Mouse (Mus musculus): Measurements from ENCODE around the gene Sbf1. TPM values are rescaled to one million over a fixed set of nuclear protein-coding genes. Genes with fewer than 3 reads are reported as not detected.

Sbf1 gene
- total and polyA plus RNA-seq, 3 experiments: 22.6 to 79.1 (median 69.3) TPM

- TF ChIP-seq MAFK (IDR thresholded peaks at IDR 0.05; ENCODE audit: insufficient replicate concordance, low read length): no peak
- no peak for TF ChIP-seq PAX5 (IDR thresholded peaks at IDR 0.05; ENCODE audit: low read length)
- TF ChIP-seq BHLHE40 (IDR thresholded peaks at IDR 0.05; ENCODE audit: low read depth, low read length): no peak
- TF ChIP-seq UBTF (IDR thresholded peaks at IDR 0.05; ENCODE audit: low read depth, low read length): no peak
- TF ChIP-seq MXI1 (IDR thresholded peaks at IDR 0.05; ENCODE audit: low read depth, low read length): no peak
- TF ChIP-seq ZC3H11A (IDR thresholded peaks at IDR 0.05; ENCODE audit: low read depth, low read length): no peak
- no peak for TF ChIP-seq CHD1 (IDR thresholded peaks at IDR 0.05; ENCODE audit: low read depth, low read length)
- no peak for TF ChIP-seq RCOR1 (conservative IDR thresholded peaks at IDR 0.05; ENCODE audit: low read depth, low read length)
- TF ChIP-seq KAT2A (IDR thresholded peaks at IDR 0.05; ENCODE audit: insufficient replicate concordance, low read length): no peak
- TF ChIP-seq CHD2 (IDR thresholded peaks at IDR 0.05; ENCODE audit: low read length): no peak
- no peak for TF ChIP-seq JUND (conservative IDR thresholded peaks at IDR 0.05; ENCODE audit: low read depth, low read length)
- TF ChIP-seq GABPA (IDR thresholded peaks at IDR 0.05; ENCODE audit: insufficient replicate concordance, low read depth, low read length): no peak
- peaks cover 0 to 9% of the 10 kb centered on the region in 2 experiments; a peak in 2 of 4 replicates for H3K4me1 ChIP-seq (ENCODE audit: control insufficient read depth in 1 of 2, insufficient read depth in 2 of 2)
- H3K36me3 ChIP-seq (replicated peaks in 1 of 2; ENCODE audit: control insufficient read depth in 1 of 2, insufficient read depth in 1 of 2, low read length in 1 of 2): peaks cover 64 to 90% of the 10 kb centered on the region in 2 experiments
- no peak overlapping the region for H3K4me2 ChIP-seq (ENCODE audit: insufficient read depth, low read depth, poor library complexity, severe bottlenecking)
- no peak overlapping the region for H3K4me3 ChIP-seq (replicated peaks in 1 of 3; ENCODE audit: low read depth in 2 of 3, low read length in 2 of 3, poor library complexity in 1 of 3)
- dilution Hi-C loops (cut with MboI; ENCODE audit: extremely low pct_ligation_motif_present, extremely low pct_unique_long_range_greater_than_20kb, low sequenced_read_pairs): no loop called here
- in situ Hi-C loops (cut with MboI; ENCODE audit: low pct_ligation_motif_present, low pct_unique_long_range_greater_than_20kb, low sequenced_read_pairs): no loop called here
- no peaks in the 10 kb centered on the region for H3K9me3 ChIP-seq (replicated peaks; ENCODE audit: low read length)
- H3K79me2 ChIP-seq (replicated peaks; ENCODE audit: control insufficient read depth, extremely low read depth, insufficient read depth, poor library complexity, severe bottlenecking): no peaks in the 10 kb centered on the region
- H3K27me3 ChIP-seq (replicated peaks): no peaks in the 10 kb centered on the region
- DNase-seq (ENCODE audit: extremely low read depth): no peak
- H3K27ac ChIP-seq (ENCODE audit: insufficient read depth, low read depth): no peak overlapping the region
- no peak overlapping the region for H3K9ac ChIP-seq (ENCODE audit: insufficient read depth, low read depth)
These were observed 22.3 kb downstream of the Sbf1 start for GRCm38 (mm10) chr15:89292795-89293194.

- Histone ChIP-seq H3K9me3 (replicated peaks; ENCODE audit: low read length) (no peaks in the 10 kb centered on the region), H3K9ac (ENCODE audit: insufficient read depth, low read depth) (no peak overlapping the region), H3K27ac (ENCODE audit: insufficient read depth, low read depth) (no peak overlapping the region), H3K4me2 (ENCODE audit: insufficient read depth, low read depth, poor library complexity, severe bottlenecking) (no peak overlapping the region), H3K4me1 (ENCODE audit: control insufficient read depth in 1 of 2, insufficient read depth in 2 of 2) (peaks cover 0 to 9% of the 10 kb centered on the region in 2 experiments; a peak in 2 of 4 replicates), H3K79me2 (replicated peaks; ENCODE audit: control insufficient read depth, extremely low read depth, insufficient read depth, poor library complexity, severe bottlenecking) (no peaks in the 10 kb centered on the region), H3K27me3 (replicated peaks) (no peaks in the 10 kb centered on the region), H3K4me3 (replicated peaks in 1 of 3; ENCODE audit: low read depth in 2 of 3, low read length in 2 of 3, poor library complexity in 1 of 3) (no peak overlapping the region), H3K36me3 (replicated peaks in 1 of 2; ENCODE audit: control insufficient read depth in 1 of 2, insufficient read depth in 1 of 2, low read length in 1 of 2) (peaks cover 69 to 92% of the 10 kb centered on the region in 2 experiments)
- no peak for TF ChIP-seq PAX5 (IDR thresholded peaks at IDR 0.05; ENCODE audit: low read length)
- TF ChIP-seq CTCF (conservative IDR thresholded peaks at IDR 0.05 in 1 of 2, IDR thresholded peaks at IDR 0.05 in 1 of 2; ENCODE audit: low read depth in 2 of 2, low read length in 2 of 2): no peak
- TF ChIP-seq MXI1 (IDR thresholded peaks at IDR 0.05; ENCODE audit: low read depth, low read length): no peak
- TF ChIP-seq NELFE (IDR thresholded peaks at IDR 0.05; ENCODE audit: low read depth, low read length): no peak
- TF ChIP-seq ZKSCAN1 (IDR thresholded peaks at IDR 0.05; ENCODE audit: borderline replicate concordance, low read depth, low read length): no peak
- no peak for TF ChIP-seq IRF4 (IDR thresholded peaks at IDR 0.05; ENCODE audit: low read depth, low read length)
- TF ChIP-seq ZC3H11A (IDR thresholded peaks at IDR 0.05; ENCODE audit: low read depth, low read length): no peak
- no peak for TF ChIP-seq POLR2A (IDR thresholded peaks at IDR 0.05; ENCODE audit: low read depth, low read length)
- no peak for TF ChIP-seq GABPA (IDR thresholded peaks at IDR 0.05; ENCODE audit: insufficient replicate concordance, low read depth, low read length)
- no peak for TF ChIP-seq USF2 (conservative IDR thresholded peaks at IDR 0.05; ENCODE audit: low read depth, low read length)
- TF ChIP-seq ZNF384 (IDR thresholded peaks at IDR 0.05; ENCODE audit: low read depth, low read length): no peak
- TF ChIP-seq TCF12 (IDR thresholded peaks at IDR 0.05; ENCODE audit: low read depth, low read length): no peak
- TF ChIP-seq MEF2A (IDR thresholded peaks at IDR 0.05; ENCODE audit: borderline replicate concordance, low read depth, low read length): no peak
- no peak for TF ChIP-seq ZMIZ1 (IDR thresholded peaks at IDR 0.05; ENCODE audit: low read depth, low read length)
- no peak for TF ChIP-seq USF1 (IDR thresholded peaks at IDR 0.05; ENCODE audit: low read depth, low read length)
- no peak for TF ChIP-seq CHD2 (IDR thresholded peaks at IDR 0.05; ENCODE audit: low read length)
- TF ChIP-seq SIN3A (IDR thresholded peaks at IDR 0.05; ENCODE audit: low read length): no peak
- no peak for TF ChIP-seq CHD1 (IDR thresholded peaks at IDR 0.05; ENCODE audit: low read depth, low read length)
- TF ChIP-seq TBP (conservative IDR thresholded peaks at IDR 0.05; ENCODE audit: low read depth, low read length): no peak
- TF ChIP-seq JUN (IDR thresholded peaks at IDR 0.05; ENCODE audit: insufficient read depth, low read depth, low read length): no peak
- in situ Hi-C loops (cut with MboI; ENCODE audit: low pct_ligation_motif_present, low pct_unique_long_range_greater_than_20kb, low sequenced_read_pairs): no loop called here
- dilution Hi-C loops (cut with MboI; ENCODE audit: extremely low pct_ligation_motif_present, extremely low pct_unique_long_range_greater_than_20kb, low sequenced_read_pairs): no loop called here
- DNase-seq (ENCODE audit: extremely low read depth): no peak
These were observed 23.6 kb downstream of the Sbf1 start for GRCm38 (mm10) chr15:89291521-89291920.

All from CH12.LX (cell line).